Mouse (Mus musculus) forebrain, embryonic 13.5 days (tissue): ENCODE data around the gene Arhgap10. TPM values are rescaled to one million over a fixed set of nuclear protein-coding genes. Genes with fewer than 3 reads are reported as not detected.

Experiments used
- ATAC-seq: fragments of 200-750 bp; cut with Nextera tagmentation; 2 replicates; pipeline ENCODE4 v1.8.0; 2017
- H3K27ac ChIP-seq: fragments of 300-500 bp; sonication (generic); 2 replicates; pipeline ENCODE4 v1.5.1; 2015; ENCODE audit warnings: inconsistent platforms, mild to moderate bottlenecking, moderate library complexity
- H3K27me3 ChIP-seq: fragments of 300-500 bp; sonication (generic); 2 replicates; pipeline ENCODE4 v1.6.1; 2015; ENCODE audit warnings: mild to moderate bottlenecking, inconsistent platforms
- H3K36me3 ChIP-seq: fragments of 300-500 bp; sonication (generic); 2 replicates; pipeline ENCODE4 v1.6.1; 2015; ENCODE audit warnings: mild to moderate bottlenecking, inconsistent platforms; ENCODE audit not compliant: poor library complexity, severe bottlenecking
- H3K4me1 ChIP-seq: fragments of 300-500 bp; sonication (generic); 2 replicates; pipeline ENCODE4 v1.6.1; 2015; ENCODE audit warnings: inconsistent platforms
- H3K4me2 ChIP-seq: fragments of 300-500 bp; sonication (generic); 2 replicates; pipeline ENCODE4 v1.6.1; 2015; ENCODE audit warnings: inconsistent platforms, mild to moderate bottlenecking, moderate library complexity
- H3K4me3 ChIP-seq: fragments of 300-500 bp; sonication (generic); 2 replicates; pipeline ENCODE4 v1.5.1; 2015; ENCODE audit warnings: mild to moderate bottlenecking, inconsistent platforms
- H3K9ac ChIP-seq: fragments of 300-500 bp; sonication (generic); 2 replicates; pipeline ENCODE4 v1.6.1; 2015; ENCODE audit warnings: mild to moderate bottlenecking, inconsistent platforms
- H3K9me3 ChIP-seq: fragments of 300-500 bp; sonication (generic); replicated peaks from 2 replicates; pipeline ENCODE4 v1.6.1; 2016; ENCODE audit warnings: inconsistent platforms
- WGBS: fragments of 180-500 bp; shearing (Covaris S2); methylation state at CpG from one replicate; pipeline ENCODE4 v1.1.7; 2015; 5-methylcytosine and 5-hydroxymethylcytosine counted together
- polyA plus RNA-seq: library from polyadenylated mRNA; unstranded; fragments of >200 nt; fragmentation: Nextera tagmentation; extraction: Ambion mirVana; gene quantifications from 2 replicates; pipeline ENCODE4 v1.2.1, GENCODE M21; 2015

The Arhgap10 gene
- polyA plus RNA-seq, 1 experiment from 2014 or later = 5.2 TPM

DNA sequence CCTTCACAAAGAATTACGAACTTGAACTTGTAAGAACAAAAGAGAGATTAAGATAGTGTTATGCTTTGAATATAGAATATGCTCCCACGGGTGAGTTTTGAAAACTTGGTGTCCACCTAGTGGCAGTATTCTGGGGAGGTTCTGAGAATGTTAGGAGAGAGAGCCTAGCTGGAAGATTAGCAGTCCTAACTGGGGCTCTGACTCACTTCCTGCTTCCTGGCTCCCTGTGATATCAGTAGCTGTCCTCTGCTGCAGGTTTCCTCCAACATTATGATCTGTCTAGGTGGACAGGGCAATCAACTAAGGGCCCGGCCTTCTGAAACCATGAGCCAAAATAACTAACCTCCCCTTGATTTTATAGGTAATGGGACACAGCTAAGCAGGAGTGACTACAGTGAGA, 233.3 kb downstream of the Arhgap10 start:
- no peaks in the 10 kb centered on the region for H3K9me3 ChIP-seq
- ATAC-seq = no peak
- no peak overlapping the region for H3K4me2 ChIP-seq
- H3K27ac ChIP-seq = no peak overlapping the region
- H3K36me3 ChIP-seq = no peaks in the 10 kb centered on the region
- no peak overlapping the region for H3K4me3 ChIP-seq
- no peaks in the 10 kb centered on the region for H3K27me3 ChIP-seq
- no peak overlapping the region for H3K9ac ChIP-seq
- H3K4me1 ChIP-seq = no peaks in the 10 kb centered on the region
- 83% methylated on average over 3 of the region's 3 CpGs for WGBS

DNA sequence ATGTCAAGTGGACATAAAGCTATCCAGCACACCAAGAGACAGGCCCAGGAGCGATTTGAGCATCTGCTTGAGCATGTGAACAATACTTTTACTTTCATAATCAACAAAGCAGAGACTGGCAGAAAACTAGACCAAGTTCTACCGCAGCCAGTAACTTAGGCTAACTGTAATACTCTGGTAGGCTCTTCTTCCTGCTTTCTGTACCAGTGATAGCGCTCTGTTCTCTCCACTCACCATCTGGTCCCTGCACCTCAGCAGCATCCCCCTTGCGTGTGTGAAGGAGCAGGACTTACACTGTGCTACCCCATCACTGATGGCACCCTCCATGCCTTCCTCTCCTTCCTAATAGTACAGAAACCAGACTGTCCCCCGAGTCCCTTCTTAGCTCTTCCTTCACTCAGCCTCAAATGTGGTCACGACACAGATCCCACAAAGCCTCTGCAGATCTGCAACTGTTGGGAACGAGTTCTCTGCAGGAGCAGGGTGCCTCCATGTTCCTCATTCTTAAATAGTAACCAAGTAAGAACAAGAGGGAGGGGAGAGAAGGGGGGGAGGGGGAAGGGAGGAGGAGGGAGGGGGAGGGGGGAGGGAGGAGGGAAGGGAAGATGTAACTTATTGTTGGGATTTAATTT, 235.0 kb downstream of the Arhgap10 start:
- no peak overlapping the region for H3K4me2 ChIP-seq
- H3K27ac ChIP-seq = no peak overlapping the region
- no peak overlapping the region for H3K9ac ChIP-seq
- H3K9me3 ChIP-seq = no peaks in the 10 kb centered on the region
- H3K27me3 ChIP-seq = no peaks in the 10 kb centered on the region
- H3K4me1 ChIP-seq = no peaks in the 10 kb centered on the region
- 86% methylated on average over 7 of the region's 7 CpGs for WGBS
- no peaks in the 10 kb centered on the region for H3K36me3 ChIP-seq
- H3K4me3 ChIP-seq = no peak overlapping the region
- ATAC-seq = no peak

DNA sequence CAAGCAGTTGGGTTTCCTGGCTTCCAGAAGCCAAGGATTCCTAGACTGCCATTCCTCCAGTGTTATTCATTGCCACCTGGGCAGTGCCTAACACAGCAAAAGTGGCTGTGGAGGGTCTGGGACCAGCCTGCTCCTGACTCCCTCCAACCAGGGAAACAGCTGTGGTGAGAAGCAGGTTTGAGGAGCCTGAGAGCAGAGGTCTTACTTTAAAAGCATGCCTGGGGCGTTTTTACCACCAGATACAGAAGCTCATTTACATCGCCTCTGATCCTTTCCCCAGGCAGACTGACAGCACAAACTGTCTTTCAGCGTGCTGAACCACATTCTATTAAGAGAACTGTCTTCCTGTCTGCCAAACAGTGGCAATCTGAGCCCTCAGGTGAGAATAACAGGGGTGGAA, 237.8 kb downstream of the Arhgap10 start:
- Histone ChIP-seq H3K9me3 (no peaks in the 10 kb centered on the region), H3K27ac (no peak overlapping the region), H3K4me1 (no peaks in the 10 kb centered on the region), H3K27me3 (no peaks in the 10 kb centered on the region), H3K36me3 (no peaks in the 10 kb centered on the region), H3K9ac (no peak overlapping the region), H3K4me2 (no peak overlapping the region), H3K4me3 (no peak overlapping the region)
- ATAC-seq = 0 out of 2 replicates have a peak, but pooled peaks have one; percentile 16
- 57% methylated on average over 3 of the region's 3 CpGs for WGBS

DNA sequence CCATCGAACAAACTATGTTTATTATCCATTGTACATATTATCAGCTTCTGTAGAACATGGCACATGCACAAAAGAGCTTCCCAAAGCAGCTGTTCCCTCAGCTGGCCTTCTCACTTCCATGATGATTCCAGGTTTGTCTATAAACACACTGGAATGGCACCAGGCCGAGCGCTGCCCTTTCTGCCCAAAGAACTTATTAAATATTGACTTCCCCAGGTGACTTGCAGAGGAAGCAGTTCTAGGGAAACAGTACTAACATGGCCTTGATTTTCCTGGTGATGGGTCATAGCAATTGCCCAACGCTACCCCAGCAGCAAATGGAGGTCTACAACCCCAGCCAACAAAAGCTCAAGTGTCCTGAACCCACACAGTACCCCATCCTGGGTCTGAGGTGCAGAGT, 239.5 kb downstream of the Arhgap10 start:
- 95% methylated on average over 4 of the region's 4 CpGs for WGBS
- Histone ChIP-seq H3K9me3 (no peaks in the 10 kb centered on the region), H3K27ac (no peak overlapping the region), H3K4me2 (no peak overlapping the region), H3K9ac (no peak overlapping the region), H3K4me1 (no peaks in the 10 kb centered on the region), H3K4me3 (no peak overlapping the region), H3K36me3 (no peaks in the 10 kb centered on the region), H3K27me3 (no peaks in the 10 kb centered on the region)
- no peak for ATAC-seq

DNA sequence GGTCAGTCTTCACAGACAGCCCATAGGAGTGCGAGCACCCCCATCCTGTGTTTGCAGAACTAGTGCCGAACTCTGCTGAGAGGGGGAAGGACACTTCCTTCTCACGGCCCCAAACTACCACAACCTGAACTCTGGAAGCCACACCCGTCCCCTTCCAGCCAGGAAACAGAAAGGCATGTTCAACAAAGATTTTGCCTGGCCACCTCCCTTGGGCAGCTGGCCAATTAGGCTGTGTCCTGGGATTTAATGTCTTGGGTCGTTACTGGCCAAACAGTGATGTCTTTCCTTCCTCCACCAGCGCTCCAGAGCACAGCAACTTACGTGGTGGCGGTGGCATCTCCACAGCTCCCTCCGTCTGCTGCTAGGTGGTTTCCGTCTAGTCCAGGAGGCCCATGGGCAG, 240.9 kb downstream of the Arhgap10 start:
- no peaks in the 10 kb centered on the region for H3K4me1 ChIP-seq
- no peak overlapping the region for H3K27ac ChIP-seq
- H3K36me3 ChIP-seq = no peaks in the 10 kb centered on the region
- H3K4me3 ChIP-seq = no peak overlapping the region
- H3K9me3 ChIP-seq = no peaks in the 10 kb centered on the region
- 82% methylated on average over 10 of the region's 10 CpGs for WGBS
- H3K9ac ChIP-seq = no peak overlapping the region
- H3K27me3 ChIP-seq = no peaks in the 10 kb centered on the region
- no peak for ATAC-seq
- H3K4me2 ChIP-seq = no peak overlapping the region

DNA sequence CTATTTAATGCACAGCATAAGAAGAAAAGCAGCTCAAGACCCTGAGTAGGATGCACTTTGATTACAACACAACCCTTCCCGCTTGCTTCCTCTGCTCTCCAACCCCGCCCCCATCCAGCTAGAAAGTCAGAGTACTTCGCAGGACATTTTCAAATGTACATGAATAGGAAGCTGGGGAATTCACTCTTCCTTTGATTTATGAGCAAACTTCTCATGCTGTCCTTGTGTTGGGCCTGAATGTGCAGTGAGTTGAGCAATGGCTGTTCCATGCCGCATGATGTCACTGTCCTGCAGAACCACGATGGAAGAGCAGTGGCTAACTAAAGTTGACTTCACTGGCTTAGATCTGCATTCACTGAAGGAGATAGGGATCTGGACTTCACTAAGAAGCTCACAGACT, 242.2 kb downstream of the Arhgap10 start:
- WGBS = 91% methylated on average over 5 of the region's 5 CpGs
- no peak overlapping the region for H3K4me3 ChIP-seq
- H3K36me3 ChIP-seq = no peaks in the 10 kb centered on the region
- no peaks in the 10 kb centered on the region for H3K4me1 ChIP-seq
- no peak overlapping the region for H3K9ac ChIP-seq
- no peak overlapping the region for H3K4me2 ChIP-seq
- no peaks in the 10 kb centered on the region for H3K9me3 ChIP-seq
- no peaks in the 10 kb centered on the region for H3K27me3 ChIP-seq
- no peak for ATAC-seq
- H3K27ac ChIP-seq = no peak overlapping the region

DNA sequence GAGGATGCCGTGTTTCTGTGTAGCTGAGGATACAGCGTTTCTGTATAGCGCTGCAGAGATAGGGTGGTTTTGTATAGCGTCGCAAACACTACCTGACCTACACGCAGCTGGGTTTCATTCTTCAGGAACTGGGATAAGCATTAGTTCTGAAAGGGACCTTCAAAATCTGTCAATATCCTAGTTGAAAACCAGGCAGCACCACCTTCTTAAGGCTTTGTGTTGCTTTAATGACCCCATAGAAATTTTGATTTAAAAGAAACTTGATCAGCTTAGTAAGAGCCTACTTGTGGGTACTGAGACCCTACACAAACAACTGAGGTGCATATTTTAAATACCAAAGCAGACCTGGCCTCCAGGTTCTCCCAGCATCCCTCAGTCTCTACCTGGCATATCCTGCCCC, 245.6 kb downstream of the Arhgap10 start:
- 67% methylated on average over 6 of the region's 6 CpGs for WGBS
- Histone ChIP-seq H3K36me3 (no peaks in the 10 kb centered on the region), H3K4me3 (no peak overlapping the region), H3K9me3 (peaks cover 12% of the 10 kb centered on the region; the same call in 1 of the 2 replicates), H3K4me2 (no peak overlapping the region), H3K27ac (no peak overlapping the region), H3K27me3 (no peaks in the 10 kb centered on the region), H3K4me1 (0 out of 2 replicates have a peak, but pooled peaks cover 2% of the 10 kb centered on the region), H3K9ac (no peak overlapping the region)
- no peak for ATAC-seq

DNA sequence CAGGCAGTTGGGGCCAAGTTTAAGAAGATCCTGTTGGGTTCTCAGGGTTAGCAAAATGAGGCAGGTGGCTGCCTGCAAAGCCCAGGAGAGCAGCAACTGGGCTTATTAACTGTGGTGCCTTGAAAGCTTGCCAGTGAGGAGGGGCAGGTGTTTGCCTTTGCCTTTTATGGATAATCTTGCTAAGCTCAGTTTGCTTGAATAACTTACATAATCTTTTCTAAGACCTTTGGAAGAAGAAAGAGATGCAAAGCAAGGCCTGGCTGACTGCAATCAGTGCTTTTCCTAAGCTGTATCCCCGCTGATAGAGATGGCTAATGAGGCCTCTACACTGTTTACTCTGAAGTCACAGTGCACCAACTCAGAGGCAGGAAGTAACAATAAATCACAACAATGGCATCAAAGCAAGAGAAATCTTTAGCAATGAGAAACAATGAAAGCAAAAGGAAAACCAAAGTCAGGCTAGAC, 249.8 kb downstream of the Arhgap10 start:
- WGBS = 27% methylated on average over 1 of the region's 1 CpGs
- Histone ChIP-seq H3K9me3 (peaks cover 12% of the 10 kb centered on the region; the same call in 1 of the 2 replicates), H3K4me2 (no peak overlapping the region), H3K9ac (no peak overlapping the region), H3K27me3 (no peaks in the 10 kb centered on the region), H3K4me1 (0 out of 2 replicates have a peak, but pooled peaks cover 2% of the 10 kb centered on the region), H3K27ac (no peak overlapping the region), H3K36me3 (no peaks in the 10 kb centered on the region), H3K4me3 (no peak overlapping the region)
- ATAC-seq = no peak

DNA sequence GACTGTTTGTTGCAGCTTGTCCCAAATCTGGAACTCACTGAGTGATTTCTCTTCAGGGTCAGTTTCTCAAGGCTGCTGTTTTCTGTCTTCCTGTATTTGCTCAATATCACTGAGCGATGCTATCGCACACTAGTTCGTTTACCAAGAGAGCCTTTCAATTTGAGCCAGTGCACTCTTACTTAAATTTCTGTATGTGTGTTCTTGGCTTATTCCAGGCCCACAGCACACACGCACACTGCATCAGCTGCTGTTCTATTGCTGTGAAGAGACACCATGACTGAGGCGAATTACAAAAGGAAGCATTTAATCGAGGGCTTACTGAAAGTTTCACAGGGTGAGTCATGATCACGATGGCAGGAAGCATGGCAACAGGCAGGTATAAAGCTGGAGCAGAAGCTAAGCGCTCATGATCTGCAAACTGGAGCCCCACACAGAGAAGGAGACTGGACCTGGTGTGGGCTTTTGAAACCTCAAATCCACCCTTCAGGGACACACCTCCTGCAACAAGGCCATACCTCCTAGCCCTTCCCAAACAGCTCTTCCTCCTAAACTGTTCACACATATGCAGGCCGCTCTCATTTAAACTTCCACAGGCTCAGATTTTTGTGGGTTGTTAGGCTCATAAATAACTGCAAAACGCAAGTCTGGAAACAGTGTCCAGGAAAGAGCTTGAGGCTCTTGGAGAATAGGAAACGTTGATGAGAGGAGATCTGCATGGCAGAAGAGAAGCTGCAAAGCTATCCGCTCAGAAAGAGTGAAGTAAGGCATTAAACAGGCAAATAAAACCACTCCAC, 255.3 kb downstream of the Arhgap10 start:
- no peak overlapping the region for H3K27ac ChIP-seq
- H3K9ac ChIP-seq = no peak overlapping the region
- WGBS = 86% methylated on average over 12 of the region's 12 CpGs
- H3K4me2 ChIP-seq = no peak overlapping the region
- H3K4me3 ChIP-seq = no peak overlapping the region
- no peaks in the 10 kb centered on the region for H3K36me3 ChIP-seq
- H3K27me3 ChIP-seq = no peaks in the 10 kb centered on the region
- no peaks in the 10 kb centered on the region for H3K9me3 ChIP-seq
- H3K4me1 ChIP-seq = no peaks in the 10 kb centered on the region
- no peak for ATAC-seq

DNA sequence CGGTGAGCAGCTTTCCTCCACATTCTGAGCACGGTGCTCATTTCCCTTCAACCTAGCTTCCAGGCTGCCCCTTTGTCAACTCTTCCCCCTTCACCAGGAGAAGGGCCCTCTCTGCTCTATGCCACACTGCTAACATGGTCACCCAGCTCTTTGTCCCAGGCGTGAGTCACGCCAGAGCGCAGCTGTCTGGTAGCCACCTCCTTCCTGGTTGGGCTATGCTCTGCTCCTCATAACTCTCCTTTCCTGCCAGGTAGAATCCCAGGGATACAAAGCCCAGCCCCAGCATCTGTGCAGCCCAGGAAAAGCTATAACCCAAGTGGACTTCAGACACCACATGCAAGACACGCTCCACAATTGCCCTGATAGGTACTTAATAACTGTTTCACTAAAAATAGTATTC, 256.5 kb downstream of the Arhgap10 start:
- Histone ChIP-seq H3K4me3 (no peak overlapping the region), H3K4me1 (no peaks in the 10 kb centered on the region), H3K36me3 (no peaks in the 10 kb centered on the region), H3K9ac (no peak overlapping the region), H3K9me3 (no peaks in the 10 kb centered on the region), H3K27me3 (no peaks in the 10 kb centered on the region), H3K4me2 (no peak overlapping the region), H3K27ac (no peak overlapping the region)
- ATAC-seq = no peak
- WGBS = 91% methylated on average over 6 of the region's 6 CpGs

DNA sequence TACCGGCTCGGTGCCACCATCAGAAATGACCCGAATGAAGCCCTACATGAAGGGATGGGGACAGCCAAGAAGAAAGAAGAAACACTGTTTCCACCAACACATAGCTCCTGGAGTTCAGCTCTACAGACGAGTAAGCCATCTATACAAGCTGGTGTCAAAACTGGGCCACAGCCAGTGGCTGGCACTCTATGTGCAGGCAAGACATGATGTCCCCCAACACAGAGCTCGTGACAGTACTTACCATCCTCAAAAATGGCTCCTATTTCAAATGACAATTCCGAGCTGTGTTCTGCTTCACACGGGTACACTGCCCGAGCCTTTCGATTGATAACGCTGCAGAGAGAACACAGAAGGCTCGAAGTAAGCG, 260.7 kb downstream of the Arhgap10 start:
- Histone ChIP-seq H3K4me1 (no peaks in the 10 kb centered on the region), H3K9ac (no peak overlapping the region), H3K36me3 (no peaks in the 10 kb centered on the region), H3K9me3 (no peaks in the 10 kb centered on the region), H3K27me3 (no peaks in the 10 kb centered on the region), H3K27ac (no peak overlapping the region), H3K4me3 (no peak overlapping the region), H3K4me2 (no peak overlapping the region)
- 94% methylated on average over 12 of the region's 12 CpGs for WGBS
- peak; percentile 26; the same call in 1 of the 2 replicates for ATAC-seq

DNA sequence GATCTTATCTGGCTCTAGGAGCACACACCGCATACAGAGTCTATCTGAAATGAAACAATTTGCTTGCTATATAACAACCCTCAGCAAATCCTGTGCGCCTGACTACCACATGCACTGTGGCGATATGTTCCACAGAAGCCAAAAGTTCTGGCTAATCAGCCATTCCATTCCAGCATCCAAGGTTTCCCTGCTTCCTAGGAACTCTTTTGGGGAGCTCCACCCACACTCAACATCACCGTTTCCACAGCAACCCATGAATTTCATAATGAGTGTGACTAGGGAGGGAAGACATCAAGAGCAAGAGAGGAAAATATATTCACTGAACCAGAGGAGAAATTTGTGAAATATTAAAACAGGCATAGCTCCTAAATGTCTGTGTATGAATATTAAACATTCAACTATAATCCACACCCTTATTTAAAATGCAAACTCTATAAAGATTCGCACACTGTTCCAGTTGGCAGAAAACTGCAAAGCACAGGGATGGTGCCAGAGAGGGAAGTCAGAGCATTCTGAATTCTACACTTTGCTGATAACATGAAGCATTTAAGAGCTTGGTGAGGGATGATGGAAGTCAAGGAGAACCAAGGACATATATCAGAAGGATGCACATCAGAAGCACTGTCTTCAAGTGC, 261.2 kb downstream of the Arhgap10 start:
- Histone ChIP-seq H3K4me1 (no peaks in the 10 kb centered on the region), H3K27me3 (no peaks in the 10 kb centered on the region), H3K9ac (no peak overlapping the region), H3K4me3 (no peak overlapping the region), H3K9me3 (no peaks in the 10 kb centered on the region), H3K4me2 (no peak overlapping the region), H3K27ac (no peak overlapping the region), H3K36me3 (no peaks in the 10 kb centered on the region)
- peak; percentile 64; the same call in 1 of the 2 replicates for ATAC-seq
- 88% methylated on average over 5 of the region's 5 CpGs for WGBS
